Mouse (Mus musculus) heart, postnatal 36 days (tissue): ENCODE data around the gene Ano6. TPM values are rescaled to one million over a fixed set of nuclear protein-coding genes. Genes with fewer than 3 reads are reported as not detected.

Experiments used
- DNase-seq, 2 experiments: peaks; one replicate each; pipeline ENCODE4 v3.0.0; 2021 to 2022
- intact Hi-C: fragments of 180-260 bp; cut with DNase I; formaldehyde crosslinking; loops from one replicate; pipeline ENCODE4 v1.15.1; 2025
- total RNA-seq, 2 experiments: library from RNA; stranded (reverse); gene quantifications; 2 replicates each; pipeline ENCODE4 v1.2.3; 2021

Ano6 gene
- 10 to 100 TPM; 20.6 to 23.0 TPM for total RNA-seq

DNA sequence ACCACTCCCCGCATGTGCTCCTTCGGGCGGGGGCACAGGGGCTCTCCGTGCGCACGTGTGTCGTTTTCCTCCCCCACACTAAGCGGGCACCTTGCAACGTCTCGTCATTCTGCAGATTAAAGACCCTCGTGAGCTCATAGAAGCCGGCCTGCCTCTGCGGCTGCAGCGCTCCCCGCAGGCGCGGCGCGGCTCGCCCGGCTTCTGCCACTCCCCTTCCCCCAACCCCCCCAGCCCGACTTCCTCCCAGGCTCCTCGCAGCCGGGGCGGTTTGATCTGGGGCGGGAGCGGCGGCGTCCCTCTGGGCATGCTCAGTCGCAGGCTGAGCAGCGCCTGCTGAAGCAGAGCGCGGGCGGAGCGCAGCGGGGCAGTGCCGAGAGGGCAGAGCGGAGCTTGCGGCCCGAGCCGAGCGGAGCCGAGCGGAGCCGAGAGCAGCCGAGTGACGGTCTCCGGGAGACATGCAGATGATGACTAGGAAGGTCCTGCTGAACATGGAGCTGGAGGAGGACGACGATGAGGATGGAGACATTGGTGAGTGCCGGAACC is at the start of gene Ano6:
Gene Ano6, plus strand, starts transcription at position 315 of the 543 bp plus-strand sequence.
- DNase-seq = peak; percentile 91 to 92
- intact Hi-C loops = loop anchor here (1.0 to 5.0 kb wide), 5 partner anchors 14 to 497 kb away; partner anchors contain the start of gene Arid2

- no peak for DNase-seq
- intact Hi-C loops = no loop called here
Measured at GRCm38 (mm10) chr15:95742955-95743354, 47.7 kb upstream of the Ano6 start.

GRCm38 (mm10) chr15:95743856-95744255 is 46.8 kb upstream of the Ano6 start:
- intact Hi-C loops = no loop called here
- DNase-seq = no peak

GRCm38 (mm10) chr15:95745346-95746106 is 45.1 kb upstream of the Ano6 start:
- no peak for DNase-seq
- intact Hi-C loops = no loop called here

DNA sequence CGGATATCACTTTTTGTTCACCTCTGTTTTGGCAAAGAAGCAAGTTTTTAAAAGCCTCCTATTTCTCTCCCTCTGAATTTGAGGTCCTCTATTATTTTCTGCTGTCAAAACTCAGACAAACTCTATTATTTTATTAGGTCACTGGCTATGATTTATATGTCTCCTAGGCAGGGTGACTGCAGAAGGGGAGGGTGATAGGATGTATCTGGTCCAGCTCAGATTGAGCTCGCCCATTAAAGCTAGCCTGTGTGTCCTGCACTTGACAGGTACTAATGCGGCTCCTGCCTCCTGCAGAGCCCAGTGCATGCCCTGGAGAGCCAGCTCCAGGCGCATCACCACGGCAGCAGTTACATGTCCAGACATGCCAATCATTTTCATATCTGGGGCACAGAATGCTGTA is 44.1 kb upstream of the Ano6 start:
- intact Hi-C loops = no loop called here
- no peak for DNase-seq

GRCm38 (mm10) chr15:95746955-95747931 is 43.4 kb upstream of the Ano6 start:
- no peak for DNase-seq
- intact Hi-C loops = no loop called here

- intact Hi-C loops = no loop called here
- no peak for DNase-seq
Measured at GRCm38 (mm10) chr15:95749216-95749615, 41.4 kb upstream of the Ano6 start.

GRCm38 (mm10) chr15:95750038-95750437 is 40.6 kb upstream of the Ano6 start:
- intact Hi-C loops = no loop called here
- no peak for DNase-seq

DNA sequence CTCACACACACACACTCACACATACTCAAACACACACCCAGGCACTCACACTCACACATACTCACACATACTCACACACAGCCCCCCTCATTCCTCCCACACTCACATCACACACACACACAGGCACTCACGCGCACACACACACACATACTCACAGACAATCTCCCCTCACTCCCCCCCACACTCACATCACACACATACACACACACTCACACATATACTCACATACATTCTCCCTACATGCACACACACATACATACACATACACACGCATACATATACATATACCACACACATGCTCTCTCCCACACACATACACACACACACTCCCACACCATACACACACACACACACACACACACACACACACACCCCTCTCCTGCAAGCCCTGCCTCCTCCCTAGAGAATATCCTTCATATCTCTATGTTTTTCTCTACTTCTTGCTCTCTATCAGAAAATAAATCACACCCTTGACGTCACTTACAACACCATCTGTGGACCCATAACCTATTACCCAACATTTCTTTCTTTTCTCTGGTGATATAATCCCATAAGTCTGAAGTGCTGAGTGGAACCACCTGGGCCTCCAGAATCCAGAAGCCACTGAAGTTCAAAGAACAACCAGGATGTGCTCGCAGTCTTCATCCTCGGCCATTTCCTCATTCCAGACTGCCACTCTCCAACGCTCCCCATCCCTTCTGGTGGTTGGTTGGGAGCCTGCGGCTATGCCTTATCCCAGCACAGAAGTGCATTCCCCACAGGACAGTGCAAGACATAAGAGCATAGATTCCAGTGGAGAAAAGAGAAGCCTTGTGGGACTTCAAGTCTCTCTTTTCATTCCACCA is 38.6 kb upstream of the Ano6 start:
- intact Hi-C loops = no loop called here
- DNase-seq = no peak

GRCm38 (mm10) chr15:95752677-95753019 is 38.0 kb upstream of the Ano6 start:
- intact Hi-C loops = no loop called here
- DNase-seq = no peak

GRCm38 (mm10) chr15:95753031-95753430 is 37.6 kb upstream of the Ano6 start:
- intact Hi-C loops = no loop called here
- no peak for DNase-seq

DNA sequence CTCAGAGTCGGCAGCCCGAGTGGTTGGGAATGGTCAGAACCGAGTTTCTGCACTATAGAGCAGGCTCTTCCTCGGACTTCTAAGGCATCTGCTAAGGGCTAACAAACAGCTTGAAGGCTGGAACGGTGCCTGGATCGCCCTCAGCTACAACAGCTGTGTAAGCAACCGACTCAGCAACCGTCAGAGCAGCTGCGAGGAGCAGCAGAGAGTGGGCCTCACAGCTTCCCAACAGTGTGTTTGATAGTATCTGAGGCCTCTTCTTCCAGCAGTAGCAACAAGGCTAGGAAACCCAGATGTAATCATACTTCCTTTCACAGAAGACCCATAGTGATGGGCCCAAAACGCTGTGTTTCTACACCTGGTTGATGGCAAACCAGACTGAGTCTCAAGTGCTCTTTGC is 33.5 kb upstream of the Ano6 start:
- intact Hi-C loops = no loop called here
- DNase-seq = peak; percentile 61 to 64

- DNase-seq = no peak
- intact Hi-C loops = no loop called here
Measured at GRCm38 (mm10) chr15:95758069-95758468, 32.6 kb upstream of the Ano6 start.

DNA sequence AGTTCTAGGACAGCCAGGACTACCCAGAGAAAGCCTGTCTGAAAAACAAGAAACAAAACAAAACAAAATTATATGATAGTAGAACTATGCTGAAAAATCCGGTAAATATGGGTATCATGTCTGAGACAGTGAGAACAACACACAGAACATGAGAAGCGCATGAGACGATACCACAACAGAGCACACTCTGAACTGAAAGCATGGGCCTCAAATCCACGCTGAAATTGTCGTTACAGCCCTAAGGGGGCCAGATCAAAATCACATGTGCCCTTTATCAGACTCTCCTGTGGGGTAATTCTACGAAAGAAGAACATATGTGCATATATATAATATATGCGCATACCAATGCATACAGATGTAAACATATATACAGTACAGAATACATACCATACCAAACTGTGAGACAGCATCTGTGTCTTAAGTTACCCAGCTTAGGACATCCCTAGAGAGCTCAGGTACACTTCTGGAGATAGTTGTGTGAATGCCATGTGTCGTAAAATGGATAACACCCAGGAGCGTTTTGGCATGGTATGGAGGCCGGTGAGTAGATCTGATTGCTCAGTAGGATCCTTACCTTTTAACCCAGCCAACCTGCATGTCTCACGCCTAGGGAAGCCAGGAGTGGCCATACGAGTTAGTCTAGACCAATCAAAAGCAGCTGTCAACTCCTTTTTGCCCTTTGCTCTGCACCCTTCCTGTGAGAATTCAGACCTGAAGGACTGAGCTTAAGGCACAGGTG is 31.8 kb upstream of the Ano6 start:
- no peak for DNase-seq
- intact Hi-C loops = no loop called here

- DNase-seq = no peak
- intact Hi-C loops = loop anchor here (5.0 to 10.0 kb wide), 2 partner anchors 522 to 635 kb away; no protein-coding TSS in a partner anchor
Measured at GRCm38 (mm10) chr15:95759857-95760256, 30.8 kb upstream of the Ano6 start.

GRCm38 (mm10) chr15:95761420-95761819 is 29.2 kb upstream of the Ano6 start:
- intact Hi-C loops = loop anchor here (5.0 to 10.0 kb wide), 2 partner anchors 521 to 633 kb away; no protein-coding TSS in a partner anchor
- DNase-seq = no peak

- intact Hi-C loops = loop anchor here (2.0 to 10.0 kb wide), 3 partner anchors 180 to 632 kb away; no protein-coding TSS in a partner anchor
- peak; percentile 78 to 86 for DNase-seq
Measured at GRCm38 (mm10) chr15:95762661-95763303, 27.9 kb upstream of the Ano6 start.

DNA sequence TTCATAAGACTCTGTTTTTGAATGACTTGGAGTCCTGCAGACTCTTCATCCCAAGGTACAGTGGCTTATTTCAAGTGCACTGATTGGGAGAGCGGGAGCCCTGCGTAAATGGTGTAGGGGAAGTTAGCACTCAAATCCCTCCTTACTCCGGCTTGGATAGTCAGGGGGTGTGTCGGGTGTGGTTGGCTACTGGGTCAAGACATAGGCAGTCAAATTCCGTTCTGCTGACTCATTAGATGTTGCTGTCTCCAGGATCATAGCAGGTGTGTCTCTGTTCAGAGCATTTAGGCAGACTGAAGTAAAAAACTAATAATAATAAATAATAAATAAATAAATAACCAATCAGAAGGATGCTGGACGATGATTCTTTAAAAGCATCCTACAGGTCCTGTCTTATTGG is 27.2 kb upstream of the Ano6 start:
- intact Hi-C loops = loop anchor here (2.0 to 10.0 kb wide), 3 partner anchors 179 to 631 kb away; no protein-coding TSS in a partner anchor
- DNase-seq = no peak

- intact Hi-C loops = loop anchor here (10.0 kb wide), 1 partner anchor 630 kb away; no protein-coding TSS in a partner anchor
- DNase-seq = no peak
Measured at GRCm38 (mm10) chr15:95765271-95765670, 25.4 kb upstream of the Ano6 start.
